Mouse (Mus musculus): Measurements from ENCODE around the gene Hspb8.

DNA sequence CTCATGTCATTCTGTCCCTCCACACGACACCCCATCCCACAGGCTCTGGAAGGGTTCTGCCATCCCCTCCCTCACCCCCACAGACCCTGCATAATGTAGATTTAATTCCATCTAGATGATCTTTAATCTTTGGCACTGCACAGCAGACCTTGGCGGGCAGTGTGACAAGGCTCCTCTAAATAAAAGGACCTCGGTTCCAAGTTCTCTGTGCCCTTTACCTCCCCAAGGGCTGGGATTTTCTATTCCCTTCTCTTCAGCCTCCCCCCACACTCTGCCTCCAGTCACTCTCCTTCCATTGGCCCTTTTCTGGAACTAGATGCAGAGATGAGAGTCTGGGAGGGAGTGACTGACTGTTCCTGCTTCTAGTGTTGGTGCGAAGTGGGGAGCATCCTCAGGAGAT lies 33.3 kb downstream of the Hspb8 start:
- TF ChIP-seq ZC3H11A (IDR thresholded peaks at IDR 0.05; ENCODE audit: low read depth, low read length) (no peak), MAX (IDR thresholded peaks at IDR 0.05; ENCODE audit: low read length) (no peak), NELFE (IDR thresholded peaks at IDR 0.05; ENCODE audit: low read depth, low read length) (no peak), USF2 (conservative IDR thresholded peaks at IDR 0.05; ENCODE audit: low read depth, low read length) (no peak), POLR2A (IDR thresholded peaks at IDR 0.05; ENCODE audit: low read depth, low read length) (no peak), MXI1 (IDR thresholded peaks at IDR 0.05; ENCODE audit: low read depth, low read length) (no peak), JUN (IDR thresholded peaks at IDR 0.05; ENCODE audit: insufficient read depth, low read depth, low read length) (no peak)
